Comparison of ENCODE assay signal across 7 mouse cellular contexts in genomic region chr1:131525586-131526271, GRCm38 (mm10). TPM values are rescaled to one million over a fixed set of nuclear protein-coding genes. Genes with fewer than 3 reads are reported as not detected.
DNase-seq lines count a peak whose midpoint lies in the region; ATAC-seq and TF ChIP-seq lines count a peak whose summit lies in the region.

No protein-coding gene starts in this region.

- no peaks in the 10 kb centered on the region for H3K36me3 ChIP-seq in forebrain, embryonic 14.5 days (ENCODE audit: control insufficient read depth, insufficient read depth, low read length)
- H3K36me3 ChIP-seq in hindbrain, embryonic 11.5 days (ENCODE audit: control insufficient read depth, insufficient read depth, low read length), result no peaks in the 10 kb centered on the region

- peaks cover 45% of the 10 kb centered on the region for H3K4me1 ChIP-seq in forebrain, embryonic 14.5 days (ENCODE audit: control insufficient read depth, insufficient read depth, low read length)
- peaks cover 6% of the 10 kb centered on the region for H3K4me1 ChIP-seq in hindbrain, embryonic 11.5 days (replicated peaks; ENCODE audit: control insufficient read depth, insufficient read depth, low read length)

- peak overlapping the region; percentile 90 for H3K4me2 ChIP-seq in forebrain, embryonic 14.5 days (ENCODE audit: low read length)
- H3K4me2 ChIP-seq in hindbrain, embryonic 11.5 days (replicated peaks; ENCODE audit: low read depth, low read length), result peak overlapping the region; percentile 92

- WGBS in forebrain, embryonic 14.5 days, result 1% methylated on average over 41 of the region's 41 CpGs
- WGBS in hindbrain, embryonic 11.5 days, result under 1% methylated on average over 41 of the region's 41 CpGs

- no peak for ATAC-seq in forebrain, embryonic 14.5 days
- no peak for ATAC-seq in hindbrain, embryonic 11.5 days (ENCODE audit: low FRiP score)

- no peaks in the 10 kb centered on the region for H3K9me3 ChIP-seq in forebrain, embryonic 14.5 days (replicated peaks; ENCODE audit: control insufficient read depth, low read length)
- H3K9me3 ChIP-seq in hindbrain, embryonic 11.5 days (ENCODE audit: control insufficient read depth, low read length), result no peaks in the 10 kb centered on the region

- peak overlapping the region; percentile 78 for H3K4me3 ChIP-seq in forebrain, embryonic 14.5 days (ENCODE audit: low read depth, low read length)
- H3K4me3 ChIP-seq in hindbrain, embryonic 11.5 days (ENCODE audit: low read depth, low read length), result peak overlapping the region; percentile 83

- TF ChIP-seq POLR2A in brain, embryonic 14.5 days (IDR thresholded peaks at IDR 0.05; ENCODE audit: borderline replicate concordance, extremely low read depth, insufficient read depth, insufficient read length, poor library complexity, severe bottlenecking), result no peak

- no peak for TF ChIP-seq CTCF in brain, embryonic 14.5 days (IDR thresholded peaks at IDR 0.05; ENCODE audit: borderline replicate concordance, extremely low read depth, insufficient read depth, insufficient read length)

- peak overlapping the region; percentile 93 for H3K27ac ChIP-seq in forebrain, embryonic 14.5 days (ENCODE audit: low read depth, low read length)
- peak overlapping the region; percentile 90 for H3K27ac ChIP-seq in hindbrain, embryonic 11.5 days (ENCODE audit: low read depth, low read length)

- peak; percentile 43 for DNase-seq in Muller cell, postnatal 12 days (ENCODE audit: inconsistent ontology term)
- DNase-seq in brain, embryonic 14.5 days (ENCODE audit: low read depth), result peak; percentile 67
- peak; percentile 58 for DNase-seq in forebrain, embryonic 14.5 days (ENCODE audit: low spot score)
- peak; percentile 63 for DNase-seq in hindbrain, embryonic 11.5 days (ENCODE audit: low spot score)
- peak; percentile 29 to 56 for DNase-seq in layer of hippocampus, postnatal 36 days
- peak; percentile 61 to 67 for DNase-seq in lung, postnatal 4 days
- peak; percentile 43 to 51 for DNase-seq in spleen, postnatal 10 days (ENCODE audit: low spot score in 2 of 2)

- H3K9ac ChIP-seq in forebrain, embryonic 14.5 days (ENCODE audit: low read length), result peak overlapping the region; percentile 86
- peak overlapping the region; percentile 84 for H3K9ac ChIP-seq in hindbrain, embryonic 11.5 days (ENCODE audit: low read depth, low read length)

- H3K27me3 ChIP-seq in forebrain, embryonic 14.5 days (replicated peaks; ENCODE audit: control insufficient read depth, insufficient read depth, low read length), result no peaks in the 10 kb centered on the region
- no peaks in the 10 kb centered on the region for H3K27me3 ChIP-seq in hindbrain, embryonic 11.5 days (ENCODE audit: control insufficient read depth, insufficient read depth, low read length)

RNA-seq across cellular contexts. Expression of gene Srgap2, which starts 1.4 kb away (rescaled TPM):
- 31.5 and 51.1 TPM in 2 replicates for polyA plus RNA-seq in brain, embryonic 14.5 days (2012; rRNA removed)
- polyA plus RNA-seq in forebrain, embryonic 14.5 days (2014; fragmentation: Nextera tagmentation; extraction: Ambion mirVana), result 15.3 and 22.4 TPM in 2 replicates
- 15.1 and 24.8 TPM in 2 replicates for polyA plus RNA-seq in hindbrain, embryonic 11.5 days (2014; fragmentation: Nextera tagmentation; extraction: Ambion mirVana)
- total RNA-seq in layer of hippocampus, postnatal 36 days (2021), result 10 to 100 TPM; 75.2 to 89.9 TPM

RNA-seq across cellular contexts. Expression of gene Fam72a, which starts 2.0 kb away (rescaled TPM):
- polyA plus RNA-seq in brain, embryonic 14.5 days (2012; rRNA removed), result 1.1 and 2.1 TPM in 2 replicates
- polyA plus RNA-seq in forebrain, embryonic 14.5 days (2014; fragmentation: Nextera tagmentation; extraction: Ambion mirVana), result 2.3 and 2.7 TPM in 2 replicates
- polyA plus RNA-seq in hindbrain, embryonic 11.5 days (2014; fragmentation: Nextera tagmentation; extraction: Ambion mirVana), result 3.9 and 4.1 TPM in 2 replicates
- total RNA-seq in layer of hippocampus, postnatal 36 days (2021), result 1 to 10 TPM; 1.4 TPM
